Mouse (Mus musculus): ENCODE data around the gene Zfp831. TPM values are rescaled to one million over a fixed set of nuclear protein-coding genes. Genes with fewer than 3 reads are reported as not detected.

Zfp831 gene
- total RNA-seq, 2 experiments from 2014 or later: 0.08 TPM

DNA sequence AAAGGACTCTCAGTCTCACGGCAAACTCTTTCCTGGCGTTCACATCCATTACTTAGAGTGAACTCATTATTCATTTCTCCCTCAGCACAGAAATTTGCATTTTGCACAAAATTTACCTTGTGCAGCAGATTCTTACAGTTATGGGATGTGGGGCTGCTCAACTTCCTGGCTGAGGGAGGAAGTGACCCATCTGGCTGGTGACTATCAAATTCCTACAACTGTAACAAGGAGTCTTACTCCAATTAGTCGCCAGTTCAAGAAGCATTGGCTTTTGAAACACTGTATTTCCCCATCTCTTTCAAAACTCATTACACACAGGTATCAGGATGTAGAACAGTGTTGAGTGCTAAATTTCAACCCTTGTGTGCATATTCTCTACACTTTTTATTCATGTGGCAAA lies 66.9 kb downstream of the Zfp831 start:
- intact Hi-C loops (cut with DNase I): no loop called here

DNA sequence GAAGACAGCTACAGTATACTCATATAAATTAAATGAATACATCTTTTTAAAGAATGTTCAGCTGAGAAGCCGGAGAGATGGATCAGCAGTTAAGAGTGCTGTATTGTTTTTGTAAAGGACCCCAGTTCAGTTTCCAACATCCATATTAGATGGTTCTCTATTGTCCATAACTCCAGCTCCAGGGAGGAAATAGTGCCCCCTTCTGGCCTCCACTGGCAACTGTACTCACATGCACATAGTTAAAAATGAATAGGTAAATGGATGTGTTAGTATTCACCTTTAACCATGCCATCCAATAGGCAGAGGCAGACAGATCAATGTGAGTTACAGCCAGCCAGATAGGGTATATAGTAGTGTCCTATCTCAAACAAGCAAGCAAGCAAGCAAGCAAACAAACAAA lies 68.7 kb downstream of the Zfp831 start:
- no peak for DNase-seq (ENCODE audit: low spot score)
- intact Hi-C loops (cut with DNase I): no loop called here

More for the DNA sequence above, 66.9 kb downstream of the Zfp831 start:
- no peak for DNase-seq (ENCODE audit: low spot score)

DNA sequence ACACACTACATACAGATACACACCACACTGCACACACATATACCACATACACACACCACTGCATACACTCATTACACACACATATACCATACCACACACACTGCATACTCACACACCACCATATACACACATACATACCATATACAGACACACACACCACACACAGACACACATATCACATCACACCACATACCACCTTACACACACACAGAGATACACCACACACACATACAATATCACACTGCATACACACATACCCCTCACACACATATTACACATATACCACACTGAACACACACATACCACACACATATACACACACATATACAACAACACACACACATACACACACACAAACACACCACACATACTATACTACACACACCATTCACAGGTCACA lies 72.6 kb downstream of the Zfp831 start:
- DNase-seq (ENCODE audit: low spot score): no peak
- intact Hi-C loops (cut with DNase I): no loop called here

DNA sequence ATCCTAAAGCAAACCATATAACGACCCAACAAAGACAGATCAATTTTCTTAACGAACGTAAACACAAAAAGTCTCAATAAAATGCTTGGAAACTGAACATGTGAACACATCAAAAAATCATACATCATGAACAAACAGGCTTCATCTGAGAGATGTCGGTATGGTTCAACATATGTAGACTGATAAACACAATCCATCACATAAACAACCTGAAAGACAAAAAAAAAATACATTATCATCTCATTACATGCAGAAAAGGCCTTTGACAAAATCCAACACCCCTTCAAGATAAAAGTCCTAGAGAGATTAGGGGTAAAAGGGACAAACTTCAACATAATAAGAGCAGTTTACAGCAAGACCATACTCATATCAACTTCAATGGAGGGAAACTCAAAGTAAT lies 74.5 kb downstream of the Zfp831 start:
- no peak for DNase-seq (ENCODE audit: low spot score)
- intact Hi-C loops (cut with DNase I): no loop called here

DNA sequence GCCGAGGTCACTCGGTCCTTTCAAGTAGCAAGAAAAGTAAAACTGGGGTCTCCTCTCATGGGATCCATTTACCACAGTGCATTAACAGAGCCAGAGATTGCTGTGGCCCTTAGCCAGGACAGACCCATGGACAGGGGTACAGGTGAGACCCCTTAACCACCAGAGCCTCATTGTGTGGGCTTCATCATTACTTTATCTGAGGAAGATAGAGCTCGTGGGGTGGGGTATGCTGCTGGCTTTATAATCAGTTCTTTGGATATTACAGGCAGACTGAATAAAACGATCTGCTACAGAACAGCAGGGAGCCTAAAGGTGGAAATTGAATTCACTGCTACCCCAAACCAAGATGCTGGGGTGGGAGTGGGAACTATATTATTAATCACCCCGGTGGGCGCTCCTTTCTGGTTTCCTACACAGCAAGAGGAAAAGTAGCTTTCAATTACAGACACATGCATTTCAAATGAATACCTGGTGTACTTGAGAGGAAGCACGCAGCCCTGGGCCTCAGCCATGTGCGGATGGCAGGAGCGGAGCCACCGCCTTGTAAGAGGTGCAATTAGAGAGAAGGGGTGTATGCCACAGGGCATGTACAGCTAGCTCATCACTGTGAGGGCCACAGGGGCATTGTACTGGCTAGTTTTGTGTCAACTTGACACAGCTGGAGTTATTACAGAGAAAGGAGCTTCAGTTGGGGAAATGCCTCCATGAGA lies 83.9 kb downstream of the Zfp831 start:
- intact Hi-C loops (cut with DNase I): no loop called here
- no peak for DNase-seq (ENCODE audit: low spot score)

DNA sequence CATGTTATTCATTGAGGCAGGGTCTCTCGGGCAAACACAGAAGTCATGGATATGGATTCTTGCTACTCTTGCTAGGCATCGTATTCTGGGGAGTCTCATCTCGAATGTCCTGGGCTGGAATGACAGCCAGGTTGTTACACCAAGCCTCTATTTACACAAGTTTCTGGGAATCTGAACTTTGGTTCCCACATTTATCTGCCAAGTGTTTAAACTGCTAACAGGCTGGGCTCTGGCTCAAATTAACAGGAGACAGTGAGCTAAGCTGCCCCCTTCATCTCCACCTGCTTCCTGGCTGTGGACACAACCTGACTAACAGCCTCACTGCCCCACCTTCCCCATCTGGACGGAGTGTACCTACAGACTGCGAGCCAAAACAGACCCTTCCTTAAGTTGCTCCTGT lies 88.6 kb downstream of the Zfp831 start:
- intact Hi-C loops (cut with DNase I): no loop called here
- no peak for DNase-seq (ENCODE audit: low spot score)

DNA sequence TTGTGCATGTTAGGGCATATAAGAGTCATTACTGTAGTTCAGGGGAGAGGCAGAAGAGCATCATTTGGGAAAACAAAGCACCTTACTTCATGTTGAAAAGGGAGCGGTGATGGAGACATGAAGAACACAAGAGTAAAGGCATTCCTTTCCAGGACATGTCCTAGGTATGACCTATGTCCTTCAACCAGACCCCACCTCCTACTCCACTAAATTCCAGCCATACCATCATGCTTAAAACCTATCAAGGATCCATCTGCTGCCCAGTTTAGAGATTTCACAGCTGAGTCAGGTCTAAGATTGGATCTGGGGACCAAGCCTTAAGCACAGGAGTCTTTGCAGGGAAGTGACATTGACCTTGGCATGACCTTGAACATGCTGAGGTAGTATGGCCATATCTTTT lies 91.9 kb downstream of the Zfp831 start:
- no peak for DNase-seq (ENCODE audit: low spot score)
- intact Hi-C loops (cut with DNase I): no loop called here

DNA sequence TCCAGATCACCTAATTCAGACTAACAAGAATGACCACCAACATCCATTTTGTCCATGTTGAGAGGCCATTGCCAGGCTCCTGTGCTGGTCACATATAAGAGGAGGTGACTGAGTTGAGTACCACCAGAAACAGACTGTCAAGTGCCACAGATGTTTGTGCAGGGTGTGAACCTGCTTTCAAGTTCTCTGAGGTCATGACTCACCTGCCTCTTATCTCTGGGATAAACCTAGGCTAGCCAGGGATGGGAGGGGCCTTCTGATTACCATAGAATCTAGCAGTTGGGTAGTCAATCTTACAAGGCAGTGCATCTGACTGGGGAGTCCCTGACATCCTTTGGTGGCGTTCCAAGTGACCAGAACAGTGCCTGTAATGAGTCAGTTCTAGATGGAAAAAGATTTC lies 103.8 kb downstream of the Zfp831 start:
- DNase-seq (ENCODE audit: low spot score): no peak
- intact Hi-C loops (cut with DNase I): no loop called here

DNA sequence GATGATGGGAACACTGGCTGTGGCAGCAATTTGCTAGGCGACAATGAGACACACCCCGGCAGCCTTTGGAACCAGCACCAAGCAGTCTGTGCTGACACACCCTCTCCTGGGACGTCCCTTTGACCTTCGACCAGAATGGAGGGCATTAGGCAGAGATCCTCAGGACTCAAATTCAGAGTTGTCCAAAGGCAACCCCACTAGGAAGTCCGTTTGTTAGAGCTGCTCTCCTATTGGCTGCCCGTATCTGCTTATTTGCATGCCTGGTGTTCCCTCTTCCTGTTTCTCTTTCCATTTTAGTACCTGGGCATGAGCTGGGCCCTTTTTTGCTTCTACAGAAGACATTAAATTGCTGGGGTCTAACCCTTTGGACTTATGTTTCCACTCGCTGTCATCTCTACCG lies 105.0 kb downstream of the Zfp831 start:
- intact Hi-C loops (cut with DNase I): no loop called here
- no peak for DNase-seq (ENCODE audit: low spot score)

DNA sequence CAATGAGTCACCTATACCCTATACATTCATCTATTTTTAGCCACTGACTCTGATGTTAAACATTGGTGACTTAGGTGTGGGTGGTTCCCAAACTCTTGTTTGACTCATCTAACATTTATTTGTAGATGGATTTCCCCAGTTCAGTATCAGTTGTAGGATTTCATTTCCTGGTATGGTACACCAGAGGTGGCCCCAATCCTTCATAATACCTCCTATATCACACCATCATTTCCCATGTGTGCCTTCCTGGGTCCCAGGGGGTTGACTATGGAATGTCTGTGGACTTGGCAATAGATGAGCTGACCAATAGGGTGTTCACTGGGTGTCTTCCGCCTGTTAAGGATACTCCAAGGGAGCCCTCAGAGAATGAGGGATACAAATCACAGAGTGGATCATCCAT lies 109.9 kb downstream of the Zfp831 start:
- intact Hi-C loops (cut with DNase I): no loop called here
- DNase-seq (ENCODE audit: low spot score): no peak

DNA sequence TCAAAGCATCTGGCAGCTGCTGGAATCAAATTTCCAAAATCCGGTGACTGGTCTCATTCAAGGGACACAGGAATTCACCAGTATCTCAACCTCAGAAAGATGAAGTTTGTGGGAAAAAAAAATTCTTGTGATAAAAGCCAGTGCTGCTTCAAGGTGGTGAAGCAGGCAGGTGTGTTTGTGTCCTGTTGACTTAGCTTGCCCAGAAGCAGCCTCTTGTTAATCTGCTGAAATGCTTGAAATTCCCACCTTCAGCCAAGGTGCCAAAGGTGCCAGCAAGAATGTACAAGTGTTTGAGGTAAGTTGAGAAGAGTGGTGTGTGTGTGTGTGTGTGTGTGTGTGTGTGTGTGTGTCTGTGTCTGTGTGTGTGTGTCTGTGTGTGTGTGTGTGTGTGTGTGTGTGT lies 110.9 kb downstream of the Zfp831 start:
- DNase-seq (ENCODE audit: low spot score): no peak
- intact Hi-C loops (cut with DNase I): no loop called here

DNA sequence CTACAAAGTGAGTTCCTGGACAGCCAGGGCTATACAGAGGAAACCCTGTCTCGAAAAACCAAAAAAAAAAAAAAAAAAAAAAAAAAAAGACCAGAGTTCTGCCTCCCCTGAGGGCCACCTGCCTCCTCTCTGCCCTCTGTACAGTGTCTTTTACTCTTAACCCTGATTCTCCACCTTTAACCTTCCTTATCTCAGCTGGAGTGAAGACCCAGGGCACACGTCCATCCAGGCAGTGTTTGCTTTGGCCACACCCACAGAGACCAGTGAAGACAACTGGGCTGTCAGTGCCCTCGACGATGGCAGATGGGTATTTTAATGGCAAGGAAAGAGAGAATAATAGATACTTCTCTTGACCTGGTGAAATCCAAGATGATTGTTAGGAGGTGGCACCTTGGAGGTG lies 115.9 kb downstream of the Zfp831 start:
- intact Hi-C loops (cut with DNase I): no loop called here
- DNase-seq (ENCODE audit: low spot score): no peak

Other genes starting within 250 kb of the Zfp831 start
- gene Nelfcd, start 227.7 kb upstream of the Zfp831 start, total RNA-seq (2021): 10 to 100 TPM; 29.0 to 30.1 TPM
- 10 to 100 TPM; 29.8 to 30.8 TPM for gene Ctsz, start 204.5 kb upstream of the Zfp831 start, total RNA-seq (2021)
- 1 to 10 TPM; 3.0 to 5.8 TPM for gene Tubb1, start 192.8 kb upstream of the Zfp831 start, total RNA-seq (2021)
- gene Atp5e, start 179.4 kb upstream of the Zfp831 start, total RNA-seq (2021): 1,000 to 10,000 TPM; 1,566 to 1,609 TPM
- gene Prelid3b, start 170.5 kb upstream of the Zfp831 start, total RNA-seq (2021): 10 to 100 TPM; 65.1 to 68.1 TPM
- gene Edn3, start 117.1 kb downstream of the Zfp831 start, total RNA-seq (2021): under 1 TPM; 0.36 to 0.62 TPM

Data from heart, postnatal 25 days (tissue).